Mouse (Mus musculus): ENCODE data around the gene Mrm3.

DNA sequence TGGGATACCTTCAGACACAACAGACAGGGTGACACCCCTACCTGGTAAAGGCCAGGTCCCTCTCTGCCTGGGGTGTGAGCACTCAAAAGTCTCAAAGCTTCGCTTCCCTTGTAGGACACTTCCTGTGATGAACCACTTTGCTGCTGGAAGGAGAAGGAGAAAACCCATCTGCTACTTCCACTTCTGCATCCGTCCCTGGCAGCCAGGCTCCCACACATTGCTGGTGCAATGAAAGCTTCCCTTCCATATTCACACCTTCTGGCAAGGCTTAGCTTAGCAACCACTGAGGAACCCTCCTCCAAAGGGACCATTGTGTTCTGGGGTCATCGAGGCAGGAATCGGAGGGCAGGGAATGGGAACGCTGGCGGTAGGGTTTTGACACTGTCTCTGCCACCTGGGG, 45.1 kb downstream of the Mrm3 start:
- TF ChIP-seq CTCF (conservative IDR thresholded peaks at IDR 0.05; ENCODE audit: insufficient read depth, insufficient read length, low read depth, low read length) = no peak
- TF ChIP-seq POLR2A (IDR thresholded peaks at IDR 0.05; ENCODE audit: low read depth, low read length) = no peak
